ENCODE assay signal across 24 mouse cellular contexts in genomic region chr15:77847826-77848225, GRCm38 (mm10). TPM values are rescaled to one million over a fixed set of nuclear protein-coding genes. Genes with fewer than 3 reads are reported as not detected.
DNase-seq lines count a peak whose midpoint lies in the region; ATAC-seq and TF ChIP-seq lines count a peak whose summit lies in the region.
"Had no signal": no experiment of that assay in that cellular context is flagged by ENCODE, and none has a peak within 500 bp of the region (broad histone marks: within the 10 kb centered on the region; RNA-seq: fewer than 3 reads in every experiment).

No protein-coding gene starts in this region.

- no peak for TF ChIP-seq EP300 in CH12.LX (IDR thresholded peaks at IDR 0.05; ENCODE audit: low read length)

- peak; percentile 29; the same call in 1 of the 2 replicates for ATAC-seq in megakaryocyte progenitor cell, adult 5-6 weeks (replicated peaks; ENCODE audit: poor library complexity)
- no peak for ATAC-seq in granulocyte monocyte progenitor cell, adult 5-6 weeks (replicated peaks; ENCODE audit: poor library complexity, severe bottlenecking)
- ATAC-seq: forebrain, postnatal 0 days; intestine, embryonic 15.5 days had no signal

- TF ChIP-seq POLR2A in CH12.LX (IDR thresholded peaks at IDR 0.05; ENCODE audit: low read depth, low read length) = no peak

- no peak for TF ChIP-seq RAD21 in CH12.LX (IDR thresholded peaks at IDR 0.05; ENCODE audit: low read depth, low read length)

- in situ Hi-C loops in CH12.LX (cut with MboI; ENCODE audit: low pct_ligation_motif_present, low pct_unique_long_range_greater_than_20kb, low sequenced_read_pairs) = no loop called here

- no peak for TF ChIP-seq CTCF in CH12.LX (conservative IDR thresholded peaks at IDR 0.05 in 1 of 2, IDR thresholded peaks at IDR 0.05 in 1 of 2; ENCODE audit: low read depth in 2 of 2, low read length in 2 of 2)

- dilution Hi-C loops in CH12.LX (cut with MboI; ENCODE audit: extremely low pct_ligation_motif_present, extremely low pct_unique_long_range_greater_than_20kb, low sequenced_read_pairs) = no loop called here

- no peaks in the 10 kb centered on the region for H3K9me3 ChIP-seq in CH12.LX (replicated peaks; ENCODE audit: low read length)
- H3K9me3 ChIP-seq: embryonic facial prominence, embryonic 13.5 days; intestine, embryonic 15.5 days; limb, embryonic 10.5 days; liver, embryonic 15.5 days; midbrain, embryonic 12.5 days had no signal

- H3K79me2 ChIP-seq in CH12.LX (replicated peaks; ENCODE audit: control insufficient read depth, extremely low read depth, insufficient read depth, poor library complexity, severe bottlenecking) = no peaks in the 10 kb centered on the region

- no peak overlapping the region for H3K9ac ChIP-seq in CH12.LX (ENCODE audit: insufficient read depth, low read depth)
- H3K9ac ChIP-seq: embryonic facial prominence, embryonic 13.5 days; forebrain, postnatal 0 days; hindbrain, embryonic 14.5 days; intestine, embryonic 15.5 days; liver, embryonic 15.5 days; midbrain, embryonic 12.5 days had no signal

- peak overlapping the region; percentile 97 for H3K27ac ChIP-seq in CH12.LX (ENCODE audit: insufficient read depth, low read depth)
- H3K27ac ChIP-seq: embryonic facial prominence, embryonic 13.5 days; gastrocnemius, adult 2 months; hindbrain, embryonic 14.5 days; intestine, embryonic 15.5 days; macrophage; midbrain, embryonic 12.5 days had no signal

- no peaks in the 10 kb centered on the region for H3K36me3 ChIP-seq in CH12.LX (replicated peaks in 1 of 2; ENCODE audit: control insufficient read depth in 1 of 2, insufficient read depth in 1 of 2, low read length in 1 of 2)
- H3K36me3 ChIP-seq: embryonic facial prominence, embryonic 13.5 days; intestine, embryonic 15.5 days; limb, embryonic 10.5 days; liver, embryonic 15.5 days; midbrain, embryonic 12.5 days had no signal

- H3K27me3 ChIP-seq in CH12.LX (replicated peaks) = no peaks in the 10 kb centered on the region
- H3K27me3 ChIP-seq: embryonic facial prominence, embryonic 13.5 days; intestine, embryonic 15.5 days; midbrain, embryonic 12.5 days had no signal

- DNase-seq in CH12.LX (ENCODE audit: extremely low read depth) = no peak
- peak; percentile 91 for DNase-seq in ES-CJ7 (ENCODE audit: low read depth, low spot score)
- peak; percentile 55 for DNase-seq in induced T-regulatory cell, adult 2 months (ENCODE audit: low read depth)
- DNase-seq in thymus, postnatal 36 days = no peak
- DNase-seq in right cerebral cortex, postnatal 4 days = no peak
- DNase-seq: adrenal gland, postnatal 10 days; cerebellum, adult 9-11 months; forebrain, postnatal 0 days; gastrocnemius, adult 2 months; heart, adult 11 months; heart, postnatal 36 days; kidney, adult 9 months; kidney, postnatal 4 days; retina, postnatal 1 day; thymus, postnatal 4 days had no signal

- no peak overlapping the region for H3K4me3 ChIP-seq in CH12.LX (replicated peaks in 1 of 3; ENCODE audit: low read depth in 2 of 3, low read length in 2 of 3, poor library complexity in 1 of 3)
- H3K4me3 ChIP-seq: embryonic facial prominence, embryonic 13.5 days; gastrocnemius, adult 2 months; intestine, embryonic 15.5 days; limb, embryonic 10.5 days; liver, embryonic 15.5 days; midbrain, embryonic 12.5 days had no signal

- no peak overlapping the region for H3K4me2 ChIP-seq in CH12.LX (ENCODE audit: insufficient read depth, low read depth, poor library complexity, severe bottlenecking)
- H3K4me2 ChIP-seq: embryonic facial prominence, embryonic 13.5 days; hindbrain, embryonic 14.5 days; intestine, embryonic 15.5 days; liver, embryonic 15.5 days; midbrain, embryonic 12.5 days had no signal

- H3K4me1 ChIP-seq in CH12.LX (ENCODE audit: control insufficient read depth in 1 of 2, insufficient read depth in 2 of 2) = peaks cover 34 to 73% of the 10 kb centered on the region in 2 experiments
- H3K4me1 ChIP-seq: embryonic facial prominence, embryonic 13.5 days; midbrain, embryonic 12.5 days had no signal

TF ChIP-seq in CH12.LX, 34 proteins besides CTCF, POLR2A, EP300 and RAD21:
- TF ChIP-seq SMC3 (IDR thresholded peaks at IDR 0.05; ENCODE audit: low read depth, low read length) (no peak), CHD2 (IDR thresholded peaks at IDR 0.05; ENCODE audit: low read length) (0 out of 2 replicates have a peak, but pooled peaks have one; percentile 14)

RNA-seq across cellular contexts. Expression of gene Myh9, which starts 5.9 kb away (rescaled TPM):
- total RNA-seq in CH12.LX (2012; rRNA removed) (128 and 146 TPM in 2 replicates), CH12.LX (2014; rRNA removed) (43.8 and 46.4 TPM in 2 replicates)
- 165 and 178 TPM in 2 replicates for polyA plus RNA-seq in CH12.LX (2012; ENCODE audit: insufficient read length, low read depth)
- 167 and 191 TPM in 2 replicates for total RNA-seq in megakaryocyte progenitor cell, adult 5-6 weeks (2015)
- total RNA-seq in megakaryocyte progenitor cell, adult 5-6 weeks (2017) = 238 and 338 TPM in 2 replicates
- total RNA-seq in granulocyte monocyte progenitor cell, adult 5-6 weeks (2014; fragmentation: Nextera tagmentation) = 199 and 315 TPM in 2 replicates
- total RNA-seq in granulocyte monocyte progenitor cell, adult 5-6 weeks (2017) = 285 and 305 TPM in 2 replicates

Comparison
In these comparisons a context has a peak if more than half of its experiments do, and no peak if none do; other contexts are left out.
1. DNase-seq: peak in ES-CJ7 (single experiment) and induced T-regulatory cell, adult 2 months (single experiment); none in CH12.LX (single experiment), thymus, postnatal 36 days (0 of 2) and right cerebral cortex, postnatal 4 days (single experiment).